Mouse (Mus musculus) ES-E14 (cell line): Measurements from ENCODE around the gene Tex14.
"Not testable (repeated sequence)": the region's sequence is repeated elsewhere in the genome, so short reads cannot be mapped to it uniquely, and the experiment has no call there.

Experiments
- CHD2 ChIP-seq: IDR thresholded peaks from 2 replicates; pipeline ENCODE4 v1.6.1; 2014; ENCODE audit warnings: mild to moderate bottlenecking, low read depth, low read length, inconsistent platforms
- HCFC1 ChIP-seq: IDR thresholded peaks from 2 replicates; pipeline ENCODE4 v1.6.1; 2012; ENCODE audit warnings: low read length, inconsistent platforms, borderline replicate concordance; ENCODE audit not compliant: insufficient read depth
- MAFK ChIP-seq: IDR thresholded peaks from 2 replicates; pipeline ENCODE4 v1.6.1; 2014; ENCODE audit warnings: mild to moderate bottlenecking, low read depth, low read length, inconsistent platforms; ENCODE audit not compliant: insufficient read depth
- ZC3H11A ChIP-seq: IDR thresholded peaks from 2 replicates; pipeline ENCODE4 v1.6.1; 2012; ENCODE audit warnings: low read depth, mild to moderate bottlenecking, inconsistent platforms, low read length, borderline replicate concordance
- ZNF384 ChIP-seq: IDR thresholded peaks from 2 replicates; pipeline ENCODE4 v1.6.1; 2012; ENCODE audit warnings: low read depth, low read length, inconsistent platforms

GRCm38 (mm10) chr11:87426450-87427250 is 21.8 kb downstream of the Tex14 start:
- TF ChIP-seq HCFC1 (peak; percentile 85), MAFK (peak; percentile 66), ZNF384 (peak; percentile 57; the same call in 1 of the 2 replicates)
- not testable (repeated sequence) for TF ChIP-seq CHD2, ZC3H11A
